Mouse (Mus musculus) kidney, adult 11 months (tissue): ENCODE measurements at regions not wholly inside any gene's neighbourhood (a gene's known extent, or its start where the extent isn't known, plus 50 kb on each side); places are given as distances from the start of the nearest gene placed in this dataset.

Source experiments
- DNase-seq: peaks from one replicate; pipeline ENCODE4 v3.0.0; 2022

DNA sequence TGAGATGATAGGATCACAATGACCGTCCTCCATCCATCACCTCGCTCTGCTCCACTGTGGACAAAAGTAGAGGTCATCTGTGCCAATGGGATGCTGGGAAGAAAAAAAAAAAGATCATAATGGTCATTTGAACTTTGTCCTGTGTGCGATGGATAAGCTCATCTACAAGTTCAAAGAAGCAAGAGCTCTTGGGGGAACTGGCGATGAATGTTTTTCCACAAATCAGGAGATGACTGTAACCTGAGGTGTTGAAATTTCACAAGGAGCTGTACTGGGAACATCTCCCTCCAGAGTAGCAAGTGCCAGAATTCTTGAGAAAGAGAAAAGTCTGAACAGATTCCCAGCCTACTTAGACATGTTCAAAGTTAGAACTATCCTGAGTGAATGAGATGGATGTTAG is 287.0 kb downstream of the Tns3 start:
- no peak for DNase-seq

- DNase-seq = no peak
Observed at GRCm38 (mm10) chr11:8365545-8365944, 298.8 kb downstream of the Tns3 start.

DNA sequence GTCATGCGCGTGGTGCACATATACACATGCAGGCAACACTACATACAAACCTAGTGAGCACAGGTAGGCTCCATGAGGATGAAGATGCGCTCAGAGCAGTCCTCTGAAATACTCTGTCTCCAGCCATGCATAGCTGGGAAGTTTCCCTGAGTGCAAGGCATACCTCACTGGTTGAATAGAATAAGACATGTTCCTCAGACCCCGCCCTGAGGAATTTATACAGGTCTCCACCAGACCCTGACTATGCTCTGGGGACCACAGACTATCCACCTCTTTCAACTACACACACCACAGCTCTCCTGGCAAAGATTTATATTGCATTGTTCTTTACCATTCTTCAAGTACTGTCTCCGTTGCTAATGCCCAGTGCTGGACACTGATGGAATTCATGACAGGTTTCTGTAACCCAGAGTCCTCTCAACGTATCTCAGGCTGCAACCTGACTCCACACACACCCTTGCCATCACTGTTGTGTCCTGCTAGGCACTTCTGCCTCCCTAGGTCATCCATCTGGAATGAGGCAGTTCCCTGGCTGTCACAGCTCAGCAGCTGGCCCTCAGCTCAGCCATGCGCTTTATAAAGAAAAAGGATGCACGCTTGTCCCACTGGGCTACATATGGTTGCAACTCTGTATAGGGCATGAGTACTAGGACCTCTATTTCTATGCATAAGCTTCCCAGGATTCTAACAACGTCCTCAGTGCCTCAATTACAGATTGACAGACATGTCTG is 299.5 kb downstream of the Tns3 start:
- no peak for DNase-seq

- no peak for DNase-seq
Observed at GRCm38 (mm10) chr11:8344938-8345337, 319.4 kb downstream of the Tns3 start.

DNA sequence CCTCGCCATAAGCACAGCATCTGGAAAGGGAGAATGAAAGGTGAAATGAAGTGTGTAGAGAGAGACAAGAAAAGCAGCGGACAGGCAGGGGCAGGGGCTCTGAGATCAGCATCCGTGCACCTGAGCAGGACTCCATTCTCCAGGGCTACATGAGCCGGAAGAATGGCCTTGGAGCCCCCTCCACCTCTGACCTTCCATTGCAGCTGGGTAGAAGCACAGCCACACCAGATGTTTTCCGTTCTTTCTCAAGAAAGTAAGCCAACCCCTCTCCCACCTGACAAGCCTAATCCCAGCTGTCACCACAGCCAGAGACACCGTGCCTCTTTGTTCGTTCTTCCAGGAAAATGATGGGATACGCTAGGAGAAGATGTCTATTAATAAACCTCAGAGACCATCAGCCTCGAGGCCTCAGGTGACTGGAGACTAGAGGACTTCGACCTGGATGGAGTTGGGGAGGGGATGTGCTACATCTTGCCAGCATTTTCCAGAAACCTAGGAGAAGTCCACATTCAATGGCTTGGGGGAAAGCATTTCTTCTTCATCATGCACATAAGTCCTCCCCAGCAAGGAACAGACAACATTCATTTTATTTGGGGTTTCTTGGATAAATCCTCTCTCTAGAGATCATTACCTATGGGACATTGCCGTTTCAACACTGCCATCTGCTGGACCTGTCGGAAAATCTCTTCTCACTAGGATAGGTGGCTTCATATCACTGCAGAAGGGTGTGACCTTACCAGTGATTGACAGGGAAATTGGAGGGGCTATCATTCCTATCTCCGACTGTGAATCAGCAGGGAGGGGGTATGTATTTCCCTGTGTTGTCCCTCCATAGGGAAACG is 361.8 kb downstream of the Tns3 start:
- no peak for DNase-seq

DNA sequence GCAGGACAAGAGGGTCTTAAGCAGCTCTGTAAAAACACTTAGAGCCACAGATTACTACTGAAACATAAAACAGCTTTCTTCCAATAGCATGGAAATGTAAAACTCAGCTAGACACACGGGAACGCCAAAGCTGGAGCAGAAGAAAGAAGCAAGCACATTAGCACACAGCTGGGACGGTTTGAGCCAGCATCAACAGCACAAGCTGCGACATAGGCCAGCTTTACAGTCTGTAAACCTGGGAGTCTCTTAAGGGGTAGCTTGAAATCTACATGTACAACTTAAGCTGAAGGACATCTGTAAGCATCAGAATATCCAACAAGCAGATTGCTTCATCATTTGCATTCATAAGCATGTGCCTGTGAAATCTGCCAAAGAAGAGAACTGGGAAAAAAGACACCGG is 366.9 kb downstream of the Tns3 start:
- no peak for DNase-seq

- DNase-seq = no peak
Observed at GRCm38 (mm10) chr11:8293322-8294014, 370.9 kb downstream of the Tns3 start.

DNA sequence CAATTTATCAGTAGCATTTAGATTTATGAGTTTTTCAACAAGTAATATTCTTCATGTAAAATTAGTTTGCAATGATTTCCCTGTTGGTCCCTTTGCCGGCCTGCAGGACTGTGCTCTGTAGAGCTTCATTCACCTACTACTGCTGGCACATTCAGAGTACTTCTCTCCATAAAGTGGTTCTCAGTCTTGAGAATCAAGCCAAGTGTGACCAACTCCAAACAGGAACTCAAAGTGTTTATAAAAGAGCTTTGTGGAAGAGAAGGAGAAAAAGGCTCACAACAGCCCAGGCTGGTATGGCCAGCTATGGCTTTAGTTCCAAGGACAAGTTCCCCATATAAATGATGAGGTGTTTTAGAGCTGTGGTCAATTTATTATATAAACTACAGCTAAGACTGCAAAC is 379.1 kb downstream of the Tns3 start:
- DNase-seq = no peak

GRCm38 (mm10) chr11:8275203-8275602 is 389.1 kb downstream of the Tns3 start:
- no peak for DNase-seq

DNA sequence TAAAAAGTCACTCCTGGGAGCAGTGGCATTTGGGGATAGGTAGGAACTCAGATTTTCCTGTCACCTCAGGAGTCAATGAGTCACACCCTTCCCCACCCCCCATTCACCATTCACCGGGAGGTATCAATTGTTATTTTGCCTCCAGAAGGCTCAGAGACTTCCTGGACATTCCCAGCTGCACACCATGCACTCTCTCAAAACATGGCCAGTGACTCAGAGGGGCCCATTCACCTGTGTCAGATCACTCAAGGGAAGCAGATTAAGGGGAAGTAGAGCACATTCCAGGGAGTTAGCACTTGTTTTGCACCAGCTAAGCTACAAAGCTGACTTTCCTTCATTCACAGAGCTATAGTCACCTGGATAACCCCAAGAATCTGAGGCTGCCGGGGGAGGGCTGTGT is 395.2 kb downstream of the Tns3 start:
- DNase-seq = no peak

- DNase-seq = no peak
Observed at GRCm38 (mm10) chr11:8254036-8254435, 410.3 kb downstream of the Tns3 start.

GRCm38 (mm10) chr11:8251360-8251759 is 413.0 kb downstream of the Tns3 start:
- no peak for DNase-seq

- no peak for DNase-seq
Observed at GRCm38 (mm10) chr11:8249468-8249867, 414.9 kb downstream of the Tns3 start.

DNA sequence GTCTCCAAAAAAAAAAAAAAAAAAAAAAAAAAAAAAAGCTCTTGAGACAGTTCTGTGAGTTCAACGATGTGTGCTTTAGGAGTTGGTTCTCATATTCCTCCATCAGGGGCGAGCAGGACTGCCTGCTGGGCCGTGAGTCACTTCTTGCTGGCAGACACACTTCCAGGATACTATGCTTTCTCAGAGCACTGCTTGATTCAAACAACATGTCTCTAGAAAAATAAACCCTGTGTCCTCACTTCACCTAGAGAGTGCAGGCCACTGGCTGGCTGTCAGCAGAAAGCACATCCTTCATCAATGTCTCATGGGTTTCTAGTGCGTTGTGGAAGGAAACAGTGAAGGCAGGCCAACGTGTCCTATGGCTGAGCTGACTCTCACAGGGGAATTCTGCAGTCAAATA is 416.8 kb downstream of the Tns3 start:
- DNase-seq = peak; percentile 18

DNA sequence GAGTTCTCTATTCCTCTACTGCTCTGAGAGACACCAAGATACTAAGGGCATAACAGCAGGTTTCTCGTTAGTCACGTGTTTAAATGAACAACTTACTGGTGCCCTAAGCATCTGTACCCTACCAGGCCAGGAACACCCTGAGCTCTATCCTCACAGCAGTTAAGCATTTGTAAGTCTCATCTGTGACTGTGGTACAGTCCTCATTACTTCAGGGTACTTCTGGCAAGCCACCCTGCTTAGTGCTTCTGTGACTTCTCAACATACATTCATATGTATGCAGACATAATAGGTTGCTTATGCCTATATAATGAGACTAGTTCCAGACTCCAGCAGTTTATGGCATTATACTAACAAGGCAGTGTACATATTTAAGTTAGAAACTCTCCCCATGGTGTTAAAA is 417.3 kb downstream of the Tns3 start:
- no peak for DNase-seq

GRCm38 (mm10) chr11:8245408-8246003 is 418.8 kb downstream of the Tns3 start:
- DNase-seq = no peak

DNA sequence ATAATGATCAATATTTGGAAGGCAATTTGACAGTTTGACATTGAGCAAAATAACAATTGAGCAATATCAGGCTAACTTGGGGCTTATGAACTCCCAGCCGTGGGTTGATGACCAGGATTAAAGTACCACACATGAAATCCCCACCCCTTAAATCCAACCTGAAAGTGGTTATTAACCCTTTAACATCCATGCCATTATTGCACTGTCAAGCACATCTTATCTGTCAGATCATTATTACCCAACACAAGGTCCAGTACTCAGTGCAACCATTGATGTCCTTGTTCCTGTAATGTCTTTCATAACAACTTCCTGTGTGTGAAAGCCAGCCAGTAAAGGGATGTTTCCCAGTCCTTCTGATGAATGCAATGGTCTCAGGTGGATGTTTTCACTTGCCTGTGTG is 425.8 kb downstream of the Tns3 start:
- no peak for DNase-seq

DNA sequence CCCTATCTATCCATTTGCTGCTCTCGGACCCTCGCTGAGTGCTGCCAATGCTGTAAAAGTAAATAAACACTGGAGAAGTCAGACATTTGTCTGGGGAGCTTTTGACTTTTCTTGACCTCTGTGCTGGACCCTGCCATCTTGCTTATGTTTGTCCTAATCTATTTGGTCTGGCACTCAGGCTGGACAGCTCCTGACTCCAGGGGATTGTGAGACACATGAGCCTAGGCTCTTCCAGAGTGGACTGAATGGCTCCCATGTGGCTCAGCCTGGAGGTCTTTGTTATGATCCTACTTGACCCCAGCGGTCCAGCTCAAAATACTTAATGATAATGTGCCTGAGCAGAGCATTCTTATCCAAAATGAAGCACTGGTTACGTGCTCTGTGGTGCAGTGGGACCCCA is 426.8 kb downstream of the Tns3 start:
- no peak for DNase-seq

DNA sequence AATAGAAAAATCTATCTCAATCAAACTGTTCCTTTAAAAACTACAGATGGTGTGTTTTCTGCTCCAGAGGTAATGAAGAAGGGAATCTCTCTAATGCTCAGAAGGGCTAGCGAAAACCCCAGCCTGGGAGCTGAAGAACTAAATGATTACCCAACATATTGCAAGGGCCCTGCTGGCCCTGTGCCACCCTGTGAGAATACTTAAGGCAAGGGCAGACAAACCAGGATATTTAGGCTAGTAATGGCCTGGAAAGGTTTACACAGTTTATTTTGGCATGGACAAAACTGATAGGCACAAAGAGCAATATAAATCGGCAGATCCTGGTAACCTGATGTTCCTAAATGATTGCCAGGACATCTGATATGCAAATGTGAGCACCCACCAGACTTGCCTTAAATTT is 428.3 kb downstream of the Tns3 start:
- no peak for DNase-seq

DNA sequence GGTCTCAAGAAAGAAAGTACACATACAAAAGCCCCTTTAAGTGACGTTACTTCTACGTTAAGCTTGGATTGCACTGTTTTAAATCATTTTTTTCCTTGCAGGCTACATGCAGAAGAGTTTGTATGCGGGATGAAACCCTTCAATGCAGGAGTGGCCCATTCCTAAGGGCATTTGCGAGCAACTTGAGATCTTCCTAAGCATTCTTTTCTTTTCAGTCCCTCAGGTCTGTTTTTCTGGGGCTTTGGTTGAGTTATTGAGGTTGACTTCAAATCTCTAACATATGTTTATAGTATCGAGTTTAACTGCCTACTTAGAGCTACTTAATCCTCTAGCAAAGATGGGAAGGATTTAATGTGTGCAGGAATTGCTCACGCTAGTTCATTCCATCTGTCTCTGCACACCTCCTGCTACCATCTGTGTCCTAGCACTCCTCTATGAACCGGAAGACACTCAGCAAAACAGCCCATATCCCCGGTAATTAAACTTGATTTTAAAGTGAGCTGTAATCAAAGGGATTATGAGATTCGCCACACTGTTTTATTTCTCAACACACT is 431.6 kb downstream of the Tns3 start:
- no peak for DNase-seq

GRCm38 (mm10) chr11:8229787-8230186 is 434.5 kb downstream of the Tns3 start:
- DNase-seq = peak; percentile 27

DNA sequence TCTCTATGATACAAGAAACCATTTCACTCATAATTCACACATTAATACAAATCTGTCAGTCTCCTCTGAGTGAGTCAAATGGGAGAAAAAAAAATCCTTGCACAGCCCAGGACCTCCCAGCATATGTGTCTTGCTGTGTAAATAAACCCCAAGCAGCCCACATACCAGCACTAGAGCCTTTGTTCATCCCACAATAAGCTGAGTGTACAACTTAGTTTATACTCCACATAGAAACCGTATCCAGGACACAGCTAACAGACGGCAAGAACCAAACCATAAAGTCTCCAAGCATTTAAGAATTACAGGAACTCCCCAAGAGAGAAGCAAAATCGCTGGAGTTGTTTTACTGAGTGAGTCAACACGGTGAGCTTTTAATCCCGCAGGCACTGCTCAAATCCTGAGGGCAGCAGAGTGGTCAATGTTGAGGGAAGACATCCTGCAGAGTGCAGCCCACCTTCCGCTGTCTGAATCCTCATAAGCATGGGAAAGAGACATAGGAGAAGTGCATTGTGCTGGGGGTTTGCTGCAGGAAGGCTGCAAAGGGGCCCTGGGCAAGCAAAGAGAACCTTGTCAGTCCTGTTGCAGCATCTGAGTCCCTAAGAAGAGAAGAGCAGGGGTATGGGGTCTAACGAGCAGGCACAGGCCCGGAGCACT is 436.4 kb downstream of the Tns3 start:
- DNase-seq = no peak

- no peak for DNase-seq
Observed at GRCm38 (mm10) chr11:8224366-8224765, 440.0 kb downstream of the Tns3 start.
